Mouse (Mus musculus) MEL (cell line): Measurements from ENCODE around the gene Nelfe. TPM values are rescaled to one million over a fixed set of nuclear protein-coding genes. Genes with fewer than 3 reads are reported as not detected.
"Not testable (repeated sequence)": the region's sequence is repeated elsewhere in the genome, so short reads cannot be mapped to it uniquely, and the experiment has no call there.

ENCODE experiments used
- DNase-seq: peaks from one replicate; pipeline ENCODE4 v3.0.0; 2011; ENCODE audit warnings: low read depth, low spot score
- H3K27ac ChIP-seq: 2 replicates; pipeline ENCODE4 v1.5.1; 2012; ENCODE audit warnings: low read depth, mild to moderate bottlenecking, control low read depth, low read length, moderate library complexity; ENCODE audit not compliant: control insufficient read depth
- H3K27me3 ChIP-seq, 2 experiments: fragments of 150-350 bp in 1 of 2; sonication (generic) in 1 of 2; 2 replicates each; pipeline ENCODE4 v1.6.1; 2012; ENCODE audit warnings: low read length in 2 of 2, mild to moderate bottlenecking in 2 of 2, improper control_type of control experiment in 1 of 2, moderate library complexity in 1 of 2; ENCODE audit not compliant: insufficient read depth in 2 of 2, control insufficient read depth in 1 of 2
- H3K36me3 ChIP-seq, 2 experiments: 2 replicates each; pipeline ENCODE4 v1.6.1; 2012 to 2014; ENCODE audit warnings: low read length in 2 of 2, improper control_type of control experiment in 1 of 2, inconsistent platforms in 1 of 2, mild to moderate bottlenecking in 1 of 2; ENCODE audit not compliant: insufficient read depth in 2 of 2, control insufficient read depth in 1 of 2
- H3K4me1 ChIP-seq, 2 experiments: fragments of 150-350 bp in 1 of 2; sonication (generic) in 1 of 2; 2 replicates each; pipeline ENCODE4 v1.6.1; 2012; ENCODE audit warnings: low read length in 2 of 2, improper control_type of control experiment in 1 of 2, mild to moderate bottlenecking in 1 of 2; ENCODE audit not compliant: insufficient read depth in 2 of 2, control insufficient read depth in 1 of 2
- H3K4me3 ChIP-seq, 2 experiments: fragments of 150-350 bp in 1 of 2; sonication (generic) in 1 of 2; 2 replicates each; pipeline ENCODE4 v1.5.1; 2012; ENCODE audit warnings: low read depth in 2 of 2, low read length in 2 of 2, mild to moderate bottlenecking in 2 of 2, moderate library complexity in 2 of 2, control low read depth in 1 of 2, improper control_type of control experiment in 1 of 2; ENCODE audit not compliant: control insufficient read depth in 1 of 2, insufficient read depth in 1 of 2
- H3K79me2 ChIP-seq: 2 replicates; pipeline ENCODE4 v1.6.1; 2012; ENCODE audit warnings: mild to moderate bottlenecking, low read length, moderate library complexity; ENCODE audit not compliant: control insufficient read depth, poor library complexity, insufficient read depth
- H3K9ac ChIP-seq: 2 replicates; pipeline ENCODE4 v1.6.1; 2012; ENCODE audit warnings: low read depth, mild to moderate bottlenecking, control low read depth, low read length, moderate library complexity; ENCODE audit not compliant: control insufficient read depth, poor library complexity, severe bottlenecking
- H3K9me3 ChIP-seq: fragments of 150-350 bp; sonication (generic); replicated peaks from 2 replicates; pipeline ENCODE4 v1.6.1; 2012; ENCODE audit warnings: mild to moderate bottlenecking, low read length, improper control_type of control experiment, moderate library complexity; ENCODE audit not compliant: insufficient read depth
- ETS1 ChIP-seq: IDR thresholded peaks from 2 replicates; pipeline ENCODE4 v1.6.1; 2012; ENCODE audit warnings: low read depth, mild to moderate bottlenecking, inconsistent platforms, low read length, improper control_type of control experiment, moderate library complexity
- GABPA ChIP-seq: IDR thresholded peaks from 2 replicates; pipeline ENCODE4 v1.6.1; 2012; ENCODE audit warnings: low read depth, mild to moderate bottlenecking, inconsistent platforms, low read length, improper control_type of control experiment, moderate library complexity
- MAX ChIP-seq: IDR thresholded peaks from 2 replicates; pipeline ENCODE4 v1.6.1; 2011; ENCODE audit warnings: low read length, improper control_type of control experiment
- MXI1 ChIP-seq: IDR thresholded peaks from 2 replicates; pipeline ENCODE4 v1.6.1; 2011; ENCODE audit warnings: mild to moderate bottlenecking, low read depth, low read length, improper control_type of control experiment
- MYB ChIP-seq: IDR thresholded peaks from 2 replicates; pipeline ENCODE4 v1.6.1; 2011; ENCODE audit warnings: mild to moderate bottlenecking, low read depth, low read length, improper control_type of control experiment
- TAL1 ChIP-seq: IDR thresholded peaks from 2 replicates; pipeline ENCODE4 v1.6.1; 2012; ENCODE audit warnings: mild to moderate bottlenecking, inconsistent platforms, low read length, moderate library complexity, mixed read lengths
- TBP ChIP-seq: IDR thresholded peaks from 2 replicates; pipeline ENCODE4 v1.8.0; 2011; ENCODE audit warnings: low read depth, low read length, improper control_type of control experiment
- TCF12 ChIP-seq: IDR thresholded peaks from 2 replicates; pipeline ENCODE4 v1.6.1; 2014; ENCODE audit warnings: low read depth, mild to moderate bottlenecking, inconsistent platforms, low read length, improper control_type of control experiment, moderate library complexity
- ZKSCAN1 ChIP-seq: IDR thresholded peaks from 2 replicates; pipeline ENCODE4 v1.6.1; 2012; ENCODE audit warnings: low read depth, mild to moderate bottlenecking, inconsistent platforms, low read length, improper control_type of control experiment, moderate library complexity
- ZNF384 ChIP-seq: IDR thresholded peaks from 2 replicates; pipeline ENCODE4 v1.6.1; 2012; ENCODE audit warnings: low read depth, mild to moderate bottlenecking, inconsistent platforms, low read length, improper control_type of control experiment
- polyA plus RNA-seq, 2 experiments: library from polyadenylated mRNA; stranded (reverse) in 1 of 2; unstranded in 1 of 2; fragments of >175 nt in 1 of 2; fragments of >200 nt in 1 of 2; gene quantifications; 2 replicates each; pipeline versions ENCODE4 v1.2.1 to v1.2.4; 2012; ENCODE audit warnings: low replicate concordance in 2 of 2, low read depth in 1 of 2; ENCODE audit not compliant: insufficient read length in 2 of 2, insufficient read depth in 1 of 2, missing spikeins in 1 of 2
- total RNA-seq: library from RNA; depleted of rRNA; stranded (reverse); fragments of 300-350 nt; gene quantifications from 2 replicates; pipeline ENCODE4 v1.2.3, GENCODE M21; 2012

Nelfe gene
- total and polyA plus RNA-seq, 3 experiments: 67.6 to 192 TPM; not detected in 1

- Histone ChIP-seq H3K9ac (no peak overlapping the region), H3K27ac (no peak overlapping the region), H3K79me2 (no peaks in the 10 kb centered on the region), H3K36me3 (no peaks in the 10 kb centered on the region), H3K4me1 (no peaks in the 10 kb centered on the region), H3K4me3 (no peak overlapping the region), H3K9me3 (no peaks in the 10 kb centered on the region), H3K27me3 (no peaks in the 10 kb centered on the region)
- TF ChIP-seq TCF12: no peak
- no peak for TF ChIP-seq MAX
- TF ChIP-seq TBP: no peak
- no peak for TF ChIP-seq ETS1
- no peak for TF ChIP-seq MXI1
- TF ChIP-seq TAL1: no peak
- DNase-seq: no peak
Measured at GRCm38 (mm10) chr17:34808599-34809205, 41.5 kb upstream of the Nelfe start.

DNA sequence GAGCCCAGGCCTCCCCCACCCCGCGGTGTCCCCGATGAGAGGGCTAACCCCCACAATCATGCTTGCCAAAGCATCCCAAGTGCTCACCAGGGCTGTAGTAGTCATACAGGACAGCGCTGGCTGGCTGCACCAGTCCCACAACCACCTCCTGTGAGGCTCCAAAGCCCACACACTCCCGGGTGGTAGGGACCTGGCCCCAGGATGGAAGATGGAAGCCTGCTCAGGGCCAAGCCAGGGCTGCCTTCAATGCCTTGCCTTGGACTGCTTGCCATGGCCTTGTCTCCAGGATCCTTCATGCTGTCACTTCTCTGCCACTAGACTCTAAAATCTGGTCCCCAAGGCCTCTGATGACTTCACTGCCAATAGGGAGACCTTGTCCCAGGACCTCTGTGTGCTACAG is 39.8 kb upstream of the Nelfe start:
- H3K9me3 ChIP-seq, H3K27me3 ChIP-seq, H3K36me3 ChIP-seq, H3K79me2 ChIP-seq, DNase-seq, H3K27ac ChIP-seq, H3K9ac ChIP-seq, H3K4me3 ChIP-seq, H3K4me1 ChIP-seq: not testable (repeated sequence)

DNA sequence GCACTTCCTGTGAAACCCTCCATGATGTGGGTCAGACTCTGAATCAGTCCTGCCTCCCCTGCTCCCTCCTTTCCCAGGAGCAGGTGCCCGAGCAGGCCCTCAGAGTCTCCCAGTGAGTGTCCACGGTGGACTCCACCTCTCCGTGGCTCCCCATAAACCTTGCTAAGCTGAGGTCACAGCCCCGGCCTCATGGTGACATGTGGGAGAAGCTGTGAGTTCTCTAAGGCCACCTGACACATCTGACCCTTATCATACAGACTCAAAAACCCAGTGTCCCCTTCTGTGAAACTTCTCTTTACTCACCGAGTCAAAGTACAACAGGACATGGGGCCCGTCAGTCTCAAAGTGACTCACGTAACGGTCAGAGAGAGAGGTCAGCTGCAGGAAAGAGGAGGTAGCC is 39.4 kb upstream of the Nelfe start:
- H3K4me3 ChIP-seq, H3K9me3 ChIP-seq, H3K27me3 ChIP-seq, H3K36me3 ChIP-seq, H3K4me1 ChIP-seq, H3K79me2 ChIP-seq, H3K9ac ChIP-seq, DNase-seq, H3K27ac ChIP-seq: not testable (repeated sequence)

GRCm38 (mm10) chr17:34811275-34811674 is 38.9 kb upstream of the Nelfe start:
- Histone ChIP-seq H3K4me3 (no peak overlapping the region), H3K4me1 (no peaks in the 10 kb centered on the region), H3K9me3 (no peaks in the 10 kb centered on the region), H3K9ac (no peak overlapping the region), H3K27ac (no peak overlapping the region), H3K36me3 (no peaks in the 10 kb centered on the region), H3K79me2 (no peaks in the 10 kb centered on the region), H3K27me3 (no peaks in the 10 kb centered on the region)
- TF ChIP-seq GABPA (no peak), TBP (no peak), ETS1 (no peak), MYB (no peak), ZNF384 (no peak), ZKSCAN1 (no peak)
- DNase-seq: no peak
